Mouse (Mus musculus): ENCODE results near the gene Rapgef4. TPM values are rescaled to one million over a fixed set of nuclear protein-coding genes. Genes with fewer than 3 reads are reported as not detected.
A peak's percentile ranks its signal among the peaks of the same experiment; 100 is the strongest.

Gene Rapgef4
- polyA plus RNA-seq, 1 experiment from 2014 or later, result 4.2 TPM

- no peaks in the 10 kb centered on the region for H3K4me1 ChIP-seq (replicated peaks; ENCODE audit: control insufficient read depth, insufficient read depth, low read length)
- H3K4me2 ChIP-seq, result no peak overlapping the region
- no peaks in the 10 kb centered on the region for H3K27me3 ChIP-seq (replicated peaks; ENCODE audit: control insufficient read depth, insufficient read depth, low read length)
- DNase-seq (ENCODE audit: low spot score) (no peak), ATAC-seq (replicated peaks; ENCODE audit: low FRiP score) (no peak)
- no peak overlapping the region for H3K27ac ChIP-seq (ENCODE audit: low read depth, low read length)
- WGBS, result 79% methylated on average over 4 of the region's 4 CpGs
- no peak overlapping the region for H3K9ac ChIP-seq (ENCODE audit: low read depth, low read length)
- no peaks in the 10 kb centered on the region for H3K36me3 ChIP-seq (ENCODE audit: control insufficient read depth, insufficient read depth, low read length)
- no peak overlapping the region for H3K4me3 ChIP-seq (ENCODE audit: low read depth, low read length)
- no peaks in the 10 kb centered on the region for H3K9me3 ChIP-seq (ENCODE audit: control insufficient read depth, low read length)
Observed at GRCm38 (mm10) chr2:72082846-72083245, 101.8 kb downstream of the Rapgef4 start.

- Histone ChIP-seq H3K27ac (ENCODE audit: low read depth, low read length) (no peak overlapping the region), H3K4me1 (replicated peaks; ENCODE audit: control insufficient read depth, insufficient read depth, low read length) (no peaks in the 10 kb centered on the region), H3K36me3 (ENCODE audit: control insufficient read depth, insufficient read depth, low read length) (no peaks in the 10 kb centered on the region), H3K4me3 (ENCODE audit: low read depth, low read length) (no peak overlapping the region), H3K27me3 (replicated peaks; ENCODE audit: control insufficient read depth, insufficient read depth, low read length) (no peaks in the 10 kb centered on the region), H3K4me2 (no peak overlapping the region), H3K9ac (ENCODE audit: low read depth, low read length) (no peak overlapping the region), H3K9me3 (ENCODE audit: control insufficient read depth, low read length) (no peaks in the 10 kb centered on the region)
- WGBS, result 87% methylated on average over 11 of the region's 11 CpGs
- ATAC-seq (replicated peaks; ENCODE audit: low FRiP score) (no peak), DNase-seq (ENCODE audit: low spot score) (no peak)
Observed at GRCm38 (mm10) chr2:72088886-72089285, 107.8 kb downstream of the Rapgef4 start.

GRCm38 (mm10) chr2:72090061-72090460 is 109.0 kb downstream of the Rapgef4 start:
- no peak for DNase-seq (ENCODE audit: low spot score)
- Histone ChIP-seq H3K27me3 (replicated peaks; ENCODE audit: control insufficient read depth, insufficient read depth, low read length) (no peaks in the 10 kb centered on the region), H3K4me2 (no peak overlapping the region), H3K4me3 (ENCODE audit: low read depth, low read length) (no peak overlapping the region), H3K9ac (ENCODE audit: low read depth, low read length) (no peak overlapping the region), H3K27ac (ENCODE audit: low read depth, low read length) (no peak overlapping the region), H3K9me3 (ENCODE audit: control insufficient read depth, low read length) (no peaks in the 10 kb centered on the region), H3K36me3 (ENCODE audit: control insufficient read depth, insufficient read depth, low read length) (no peaks in the 10 kb centered on the region), H3K4me1 (replicated peaks; ENCODE audit: control insufficient read depth, insufficient read depth, low read length) (no peaks in the 10 kb centered on the region)
- ATAC-seq (replicated peaks; ENCODE audit: low FRiP score), result no peak
- 54% methylated on average over 2 of the region's 2 CpGs for WGBS

GRCm38 (mm10) chr2:72092046-72092445 is 111.0 kb downstream of the Rapgef4 start:
- no peak overlapping the region for H3K4me3 ChIP-seq (ENCODE audit: low read depth, low read length)
- no peak overlapping the region for H3K4me2 ChIP-seq
- H3K9ac ChIP-seq (ENCODE audit: low read depth, low read length), result no peak overlapping the region
- ATAC-seq (replicated peaks; ENCODE audit: low FRiP score), result no peak
- no peaks in the 10 kb centered on the region for H3K4me1 ChIP-seq (replicated peaks; ENCODE audit: control insufficient read depth, insufficient read depth, low read length)
- 57% methylated on average over 3 of the region's 3 CpGs for WGBS
- H3K27me3 ChIP-seq (replicated peaks; ENCODE audit: control insufficient read depth, insufficient read depth, low read length), result no peaks in the 10 kb centered on the region
- DNase-seq (ENCODE audit: low spot score), result no peak
- H3K27ac ChIP-seq (ENCODE audit: low read depth, low read length), result no peak overlapping the region
- H3K9me3 ChIP-seq (ENCODE audit: control insufficient read depth, low read length), result no peaks in the 10 kb centered on the region
- no peaks in the 10 kb centered on the region for H3K36me3 ChIP-seq (ENCODE audit: control insufficient read depth, insufficient read depth, low read length)

GRCm38 (mm10) chr2:72093402-72094037 is 112.5 kb downstream of the Rapgef4 start:
- H3K4me1 ChIP-seq (replicated peaks; ENCODE audit: control insufficient read depth, insufficient read depth, low read length), result no peaks in the 10 kb centered on the region
- H3K27me3 ChIP-seq (replicated peaks; ENCODE audit: control insufficient read depth, insufficient read depth, low read length), result no peaks in the 10 kb centered on the region
- no peaks in the 10 kb centered on the region for H3K36me3 ChIP-seq (ENCODE audit: control insufficient read depth, insufficient read depth, low read length)
- H3K9ac ChIP-seq (ENCODE audit: low read depth, low read length), result no peak overlapping the region
- ATAC-seq (replicated peaks; ENCODE audit: low FRiP score), result no peak
- no peak overlapping the region for H3K27ac ChIP-seq (ENCODE audit: low read depth, low read length)
- no peak overlapping the region for H3K4me2 ChIP-seq
- 81% methylated on average over 20 of the region's 20 CpGs for WGBS
- no peak overlapping the region for H3K4me3 ChIP-seq (ENCODE audit: low read depth, low read length)
- DNase-seq (ENCODE audit: low spot score), result no peak
- no peaks in the 10 kb centered on the region for H3K9me3 ChIP-seq (ENCODE audit: control insufficient read depth, low read length)

GRCm38 (mm10) chr2:72094038-72094437 is 113.0 kb downstream of the Rapgef4 start:
- Histone ChIP-seq H3K27me3 (replicated peaks; ENCODE audit: control insufficient read depth, insufficient read depth, low read length) (no peaks in the 10 kb centered on the region), H3K9me3 (ENCODE audit: control insufficient read depth, low read length) (no peaks in the 10 kb centered on the region), H3K4me2 (no peak overlapping the region), H3K9ac (ENCODE audit: low read depth, low read length) (no peak overlapping the region), H3K4me1 (replicated peaks; ENCODE audit: control insufficient read depth, insufficient read depth, low read length) (no peaks in the 10 kb centered on the region), H3K36me3 (ENCODE audit: control insufficient read depth, insufficient read depth, low read length) (no peaks in the 10 kb centered on the region), H3K27ac (ENCODE audit: low read depth, low read length) (no peak overlapping the region), H3K4me3 (ENCODE audit: low read depth, low read length) (no peak overlapping the region)
- 89% methylated on average over 8 of the region's 8 CpGs for WGBS
- ATAC-seq (replicated peaks; ENCODE audit: low FRiP score) (no peak), DNase-seq (ENCODE audit: low spot score) (no peak)

- no peak overlapping the region for H3K4me2 ChIP-seq
- H3K27ac ChIP-seq (ENCODE audit: low read depth, low read length), result no peak overlapping the region
- DNase-seq (ENCODE audit: low spot score) (no peak), ATAC-seq (replicated peaks; ENCODE audit: low FRiP score) (no peak)
- no peaks in the 10 kb centered on the region for H3K36me3 ChIP-seq (ENCODE audit: control insufficient read depth, insufficient read depth, low read length)
- no peak overlapping the region for H3K4me3 ChIP-seq (ENCODE audit: low read depth, low read length)
- H3K27me3 ChIP-seq (replicated peaks; ENCODE audit: control insufficient read depth, insufficient read depth, low read length), result no peaks in the 10 kb centered on the region
- no peaks in the 10 kb centered on the region for H3K4me1 ChIP-seq (replicated peaks; ENCODE audit: control insufficient read depth, insufficient read depth, low read length)
- WGBS, result 82% methylated on average over 7 of the region's 7 CpGs
- H3K9me3 ChIP-seq (ENCODE audit: control insufficient read depth, low read length), result no peaks in the 10 kb centered on the region
- H3K9ac ChIP-seq (ENCODE audit: low read depth, low read length), result no peak overlapping the region
Observed at GRCm38 (mm10) chr2:72094446-72094845, 113.4 kb downstream of the Rapgef4 start.

GRCm38 (mm10) chr2:72095002-72095401 is 114.0 kb downstream of the Rapgef4 start:
- H3K4me3 ChIP-seq (ENCODE audit: low read depth, low read length), result no peak overlapping the region
- no peaks in the 10 kb centered on the region for H3K27me3 ChIP-seq (replicated peaks; ENCODE audit: control insufficient read depth, insufficient read depth, low read length)
- ATAC-seq (replicated peaks; ENCODE audit: low FRiP score) (no peak), DNase-seq (ENCODE audit: low spot score) (no peak)
- H3K9ac ChIP-seq (ENCODE audit: low read depth, low read length), result no peak overlapping the region
- no peak overlapping the region for H3K27ac ChIP-seq (ENCODE audit: low read depth, low read length)
- 53% methylated on average over 6 of the region's 6 CpGs for WGBS
- H3K4me2 ChIP-seq, result no peak overlapping the region
- no peaks in the 10 kb centered on the region for H3K36me3 ChIP-seq (ENCODE audit: control insufficient read depth, insufficient read depth, low read length)
- H3K9me3 ChIP-seq (ENCODE audit: control insufficient read depth, low read length), result no peaks in the 10 kb centered on the region
- no peaks in the 10 kb centered on the region for H3K4me1 ChIP-seq (replicated peaks; ENCODE audit: control insufficient read depth, insufficient read depth, low read length)

GRCm38 (mm10) chr2:72096345-72096744 is 115.3 kb downstream of the Rapgef4 start:
- no peaks in the 10 kb centered on the region for H3K36me3 ChIP-seq (ENCODE audit: control insufficient read depth, insufficient read depth, low read length)
- 20% methylated on average over 3 of the region's 3 CpGs for WGBS
- no peak overlapping the region for H3K4me3 ChIP-seq (ENCODE audit: low read depth, low read length)
- H3K9me3 ChIP-seq (ENCODE audit: control insufficient read depth, low read length), result no peaks in the 10 kb centered on the region
- H3K27me3 ChIP-seq (replicated peaks; ENCODE audit: control insufficient read depth, insufficient read depth, low read length), result no peaks in the 10 kb centered on the region
- DNase-seq (ENCODE audit: low spot score) (peak; percentile 43), ATAC-seq (replicated peaks; ENCODE audit: low FRiP score) (no peak)
- H3K27ac ChIP-seq (ENCODE audit: low read depth, low read length), result no peak overlapping the region
- H3K9ac ChIP-seq (ENCODE audit: low read depth, low read length), result no peak overlapping the region
- H3K4me2 ChIP-seq, result no peak overlapping the region
- H3K4me1 ChIP-seq (replicated peaks; ENCODE audit: control insufficient read depth, insufficient read depth, low read length), result no peaks in the 10 kb centered on the region
